Mouse (Mus musculus): ENCODE measurements around the gene Glra1.

Gene Glra1

DNA sequence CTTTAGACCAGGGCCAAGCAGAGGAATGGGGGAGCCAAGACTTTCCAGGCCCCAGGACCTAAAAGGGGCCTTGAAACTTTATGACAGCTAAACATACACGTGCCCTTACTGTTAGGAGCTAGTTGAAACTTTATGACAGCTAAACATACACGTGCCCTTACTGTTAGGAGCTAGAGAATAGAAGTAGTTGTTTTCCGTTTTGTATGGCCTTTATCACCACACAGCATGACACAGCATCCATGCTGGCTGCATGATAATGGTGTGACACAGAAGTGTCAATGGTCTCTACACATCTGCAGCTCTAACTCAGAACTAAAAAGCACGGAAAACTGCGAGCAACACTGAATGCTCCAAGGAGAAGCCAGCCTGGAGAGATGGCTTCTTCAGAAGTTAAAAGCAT, 90.3 kb downstream of the Glra1 start:
- no peak for DNase-seq

DNA sequence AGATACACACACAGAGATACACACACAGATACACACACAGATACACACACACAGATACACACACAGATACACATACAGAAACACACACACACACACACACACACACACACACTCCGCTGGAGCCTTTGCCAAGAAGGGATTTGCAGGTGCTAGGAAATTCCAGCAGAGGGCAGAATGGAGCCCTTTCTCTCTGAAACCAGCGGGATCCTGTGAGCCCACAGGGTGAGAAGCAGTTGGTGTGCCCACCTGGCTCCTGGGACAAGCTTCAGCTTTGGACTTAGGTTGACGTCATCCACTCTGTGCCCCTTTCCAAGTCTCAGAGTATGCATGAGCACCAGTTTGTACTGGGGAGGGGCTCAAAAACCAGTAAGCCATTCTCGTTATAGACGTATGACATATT, 96.6 kb downstream of the Glra1 start:
- no peak for DNase-seq

DNA sequence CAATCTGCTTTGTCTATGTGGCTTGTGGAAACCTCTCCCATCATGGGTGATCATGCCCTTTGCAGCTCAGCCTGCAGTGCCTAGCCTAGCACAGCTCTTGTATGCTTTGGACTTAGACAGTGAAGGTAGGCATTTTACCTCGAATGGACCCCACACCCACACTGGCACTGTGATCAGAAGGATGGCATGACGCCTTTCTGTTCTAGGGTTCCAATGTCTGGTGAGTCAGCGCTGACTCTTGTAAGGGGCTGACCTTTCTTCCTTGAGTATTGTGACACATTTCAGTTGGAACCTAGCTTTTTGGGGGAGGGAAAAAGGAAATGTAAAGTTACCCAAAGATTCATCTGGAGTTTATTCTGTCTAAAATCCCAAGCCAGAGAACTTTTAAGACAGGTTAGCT, 102.5 kb downstream of the Glra1 start:
- no peak for DNase-seq

DNA sequence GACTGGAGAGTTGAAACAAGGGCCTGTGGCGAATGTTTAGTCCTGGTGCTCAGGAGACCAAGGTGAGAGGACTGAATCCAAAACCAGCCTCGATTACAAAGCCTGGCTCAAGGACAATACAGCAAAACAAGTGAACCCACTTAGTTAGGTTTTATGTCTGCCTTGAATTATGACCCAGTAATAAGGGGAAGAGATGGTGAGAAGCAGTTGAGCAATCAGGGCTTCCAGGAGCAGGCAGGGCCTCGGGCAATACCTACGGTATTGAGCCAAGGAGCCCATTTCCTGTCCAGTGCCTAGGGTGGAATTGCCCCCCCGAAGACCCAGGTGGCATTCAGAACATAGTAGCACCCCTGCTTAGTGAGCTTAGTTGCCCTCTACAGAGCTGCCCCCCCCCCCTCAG, 105.1 kb downstream of the Glra1 start:
- DNase-seq, result no peak

DNA sequence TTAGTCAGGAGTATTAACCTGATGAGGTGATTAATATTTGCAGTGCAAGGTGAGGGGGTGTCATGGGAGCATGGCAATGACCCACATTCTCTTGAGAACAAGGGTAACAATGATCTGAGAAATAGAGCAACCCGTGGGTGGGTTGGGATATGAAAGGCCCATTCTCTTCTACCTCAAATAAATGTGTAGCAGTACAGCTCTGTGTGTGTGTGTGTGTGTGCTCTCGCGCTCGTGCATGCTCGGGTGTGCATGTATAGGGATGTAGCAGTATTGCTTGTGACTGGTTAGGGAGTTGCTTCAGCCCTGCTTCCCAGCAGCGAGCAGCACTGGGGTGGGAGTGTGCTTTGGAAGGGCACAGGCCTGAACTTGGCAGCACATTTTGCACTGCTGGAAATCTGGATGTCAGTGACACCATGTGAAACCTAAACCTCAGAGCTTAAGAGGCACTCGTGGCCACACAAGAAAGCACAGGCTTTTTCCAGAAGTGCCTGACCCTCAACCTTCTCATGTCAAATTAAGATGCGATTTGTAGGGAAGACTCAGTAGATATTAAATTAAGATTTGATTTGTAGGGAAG, 106.0 kb downstream of the Glra1 start:
- DNase-seq, result no peak

DNA sequence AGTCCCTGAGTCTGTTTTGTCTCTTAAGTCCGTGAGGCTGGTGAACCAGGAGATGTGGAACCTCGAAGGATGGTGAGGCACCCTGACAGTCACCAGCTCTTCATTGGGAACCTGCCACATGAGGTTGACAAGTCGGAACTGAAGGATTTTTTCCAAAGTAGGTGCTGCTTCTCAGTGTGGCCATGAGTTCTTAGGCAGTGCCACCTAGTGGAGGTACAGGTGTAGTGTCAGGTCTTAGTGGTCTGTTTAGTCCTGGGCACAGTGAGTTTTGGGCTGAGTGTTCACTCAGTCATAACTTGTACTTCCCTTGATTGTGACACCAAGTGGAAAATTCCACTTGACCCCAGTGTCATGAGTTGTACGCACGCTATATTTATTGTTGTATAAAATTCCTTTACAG, 110.1 kb downstream of the Glra1 start:
- peak; percentile 28 to 45 for DNase-seq

DNA sequence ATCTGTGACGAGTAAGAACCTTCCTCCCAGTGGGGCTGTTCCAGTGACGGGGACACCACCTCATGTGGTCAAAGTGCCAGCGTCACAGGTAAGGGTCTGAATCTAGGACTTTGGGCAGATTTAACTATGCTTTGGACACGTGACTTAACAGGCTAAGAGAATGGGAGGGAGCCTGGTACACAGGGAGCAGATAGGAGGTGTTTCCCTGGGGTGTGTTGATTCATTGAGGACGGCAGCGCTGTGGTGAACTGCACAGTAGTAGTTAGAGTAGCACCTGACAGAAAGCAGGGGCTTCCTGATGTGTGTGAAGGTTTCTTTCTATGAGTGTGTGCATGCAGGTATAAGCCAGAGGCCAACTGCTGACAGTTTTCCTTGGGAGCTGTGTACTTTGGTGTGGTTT, 111.8 kb downstream of the Glra1 start:
- DNase-seq, result no peak

DNA sequence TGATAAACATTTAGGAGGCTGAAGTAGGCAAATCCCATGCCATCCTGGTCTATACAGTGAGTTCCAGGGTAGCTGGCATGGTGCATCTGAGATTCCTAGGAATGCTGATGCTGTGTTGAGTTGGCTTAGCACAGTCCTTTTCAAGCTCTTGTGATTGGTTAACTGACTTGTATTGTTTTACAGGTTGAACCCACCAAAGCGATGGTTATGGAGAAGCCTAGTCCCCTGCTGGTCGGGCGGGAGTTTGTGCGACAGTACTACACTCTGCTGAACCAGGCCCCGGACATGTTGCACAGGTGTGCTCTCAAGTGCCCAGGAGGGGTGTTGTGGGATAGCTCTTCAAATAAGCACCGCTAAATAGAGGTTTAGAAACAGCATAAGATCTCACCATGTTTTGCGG, 122.6 kb downstream of the Glra1 start:
- no peak for DNase-seq

DNA sequence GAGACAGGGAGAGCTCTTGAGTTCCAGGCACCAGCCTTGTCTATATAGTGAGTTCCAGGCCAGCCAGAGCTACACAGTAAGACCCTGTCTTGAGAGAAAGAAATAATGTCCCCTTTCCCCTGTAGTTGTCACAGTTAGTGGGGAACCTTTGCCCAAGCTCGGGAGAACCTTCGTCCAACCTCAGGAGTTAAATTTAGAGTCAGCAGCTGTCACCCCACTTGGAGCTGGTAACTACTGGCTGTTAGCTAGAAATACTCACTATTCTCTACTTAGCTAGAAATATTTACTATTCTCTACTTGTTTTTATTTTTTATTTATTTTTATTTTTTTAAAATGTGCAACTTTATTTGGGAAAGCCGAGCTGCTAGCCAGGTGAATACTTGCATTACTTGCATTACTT, 134.8 kb downstream of the Glra1 start:
- no peak for DNase-seq

DNA sequence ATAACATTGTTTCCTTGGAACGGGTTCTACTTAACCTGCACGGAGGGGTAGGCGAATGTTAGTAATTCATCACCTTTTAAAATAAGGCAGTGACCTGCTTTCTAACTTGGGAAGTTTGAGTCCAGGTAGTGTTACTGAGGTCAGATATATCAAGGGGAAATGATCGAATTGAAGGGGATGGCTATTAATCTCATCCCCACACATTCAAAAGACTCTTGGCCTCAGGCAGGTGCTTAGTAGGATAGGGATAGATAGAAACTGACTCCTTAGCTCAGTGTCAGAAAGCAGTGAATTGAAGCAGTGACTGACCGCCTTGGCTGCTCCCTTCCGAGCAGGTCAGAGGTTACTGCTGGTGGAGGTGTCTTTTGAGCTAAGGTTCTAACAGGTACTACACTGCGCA, 136.5 kb downstream of the Glra1 start:
- DNase-seq, result no peak

DNA sequence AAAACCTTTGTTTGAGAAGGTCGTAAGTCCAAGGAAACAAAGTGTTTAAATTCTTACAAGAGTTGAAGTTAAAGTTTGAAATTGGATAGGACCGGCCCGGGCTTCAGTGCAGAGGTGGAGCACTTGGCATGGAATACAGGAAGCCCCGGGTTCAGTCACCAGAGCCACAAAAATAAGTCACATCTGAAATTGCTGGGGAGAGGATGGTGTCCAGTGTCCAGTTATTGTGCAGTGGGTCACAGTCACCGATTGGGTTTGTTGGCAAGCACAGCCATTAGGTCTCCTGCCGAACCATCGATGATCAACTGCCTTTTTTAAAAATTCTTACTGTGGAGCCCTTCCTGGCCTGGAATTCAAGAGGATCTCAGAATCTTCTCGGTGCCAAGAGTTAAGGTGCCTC, 137.2 kb downstream of the Glra1 start:
- no peak for DNase-seq

DNA sequence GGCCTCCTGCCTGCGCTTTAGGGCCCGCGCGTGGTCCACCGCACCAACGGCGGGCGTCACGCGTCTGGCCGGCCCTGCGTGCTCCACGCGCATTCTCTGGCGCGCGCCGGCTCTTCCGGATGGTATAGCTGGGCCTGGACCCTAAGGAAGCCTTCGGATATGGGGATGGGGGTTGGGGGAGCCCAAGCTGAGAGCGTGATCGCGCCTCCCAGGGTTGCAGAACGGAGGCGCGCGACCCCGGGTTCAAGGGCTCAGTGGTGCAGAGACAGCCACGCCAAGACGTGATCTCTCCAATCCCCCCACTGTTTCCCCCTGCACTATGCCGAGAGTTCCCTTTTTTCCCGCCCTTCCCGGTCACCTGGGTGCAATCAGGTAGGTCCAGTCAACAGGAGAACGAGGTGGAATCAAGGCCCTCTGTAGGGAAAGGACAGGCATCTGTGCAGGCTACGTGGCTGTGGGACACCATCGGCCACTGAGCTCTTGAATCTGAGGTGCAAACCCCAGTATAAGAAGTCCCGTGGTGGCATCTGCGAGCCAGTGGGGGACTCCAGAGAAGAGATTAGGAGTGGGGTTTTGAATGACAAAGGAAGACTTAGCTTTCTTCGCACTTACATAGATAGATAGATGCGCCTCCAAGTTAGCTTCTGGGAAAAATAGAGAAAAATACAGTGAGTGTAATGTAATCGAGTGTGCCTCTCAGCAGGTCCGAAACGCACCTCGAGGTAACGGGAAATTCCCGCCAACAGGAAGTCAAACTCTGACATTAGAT, 137.9 kb downstream of the Glra1 start:
- peak in 1 of 2 experiments; percentile 29 for DNase-seq

DNA sequence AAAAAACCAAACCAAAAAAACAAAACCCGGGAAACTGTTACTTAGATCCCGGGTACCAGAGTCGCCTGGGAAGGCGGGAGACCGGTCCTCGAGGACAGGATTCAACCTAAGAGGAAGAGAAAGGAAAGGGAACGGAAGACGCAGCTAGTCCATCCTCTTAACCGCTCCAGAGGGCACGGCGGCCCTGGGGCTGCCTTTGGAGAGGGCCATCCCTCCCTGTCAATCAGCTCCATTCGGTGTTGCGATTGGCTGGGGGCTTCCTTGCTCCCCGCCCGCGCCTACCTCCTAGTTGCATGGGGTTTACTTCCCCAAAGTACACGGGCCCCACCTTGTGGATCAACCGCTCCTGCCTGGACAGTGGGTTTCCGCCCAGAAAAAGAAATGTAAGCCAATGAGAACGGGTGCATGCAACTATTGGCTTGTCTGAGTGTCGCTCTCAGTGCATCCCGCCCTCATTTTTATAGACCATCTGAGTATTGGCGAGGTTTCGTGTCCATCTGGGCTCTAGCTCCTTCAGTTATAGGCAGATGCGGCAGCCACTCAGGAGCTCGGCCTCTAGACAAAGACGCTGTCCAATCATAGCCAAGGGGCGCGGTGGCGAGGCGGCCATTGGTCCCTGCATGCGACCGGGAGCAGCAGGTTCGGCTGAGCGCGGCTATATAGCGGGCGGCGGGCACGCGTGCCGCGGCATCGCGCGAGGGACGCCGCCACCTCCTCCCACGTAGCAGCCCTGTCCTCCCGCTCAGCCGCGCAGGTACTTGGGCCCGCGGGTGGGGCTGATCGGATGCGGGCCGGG, 138.8 kb downstream of the Glra1 start, which contains the start of gene G3bp1:
TSS of gene G3bp1 (plus strand) at position 638 of the 796 bp plus-strand sequence.
- peak; percentile 100 for DNase-seq

DNA sequence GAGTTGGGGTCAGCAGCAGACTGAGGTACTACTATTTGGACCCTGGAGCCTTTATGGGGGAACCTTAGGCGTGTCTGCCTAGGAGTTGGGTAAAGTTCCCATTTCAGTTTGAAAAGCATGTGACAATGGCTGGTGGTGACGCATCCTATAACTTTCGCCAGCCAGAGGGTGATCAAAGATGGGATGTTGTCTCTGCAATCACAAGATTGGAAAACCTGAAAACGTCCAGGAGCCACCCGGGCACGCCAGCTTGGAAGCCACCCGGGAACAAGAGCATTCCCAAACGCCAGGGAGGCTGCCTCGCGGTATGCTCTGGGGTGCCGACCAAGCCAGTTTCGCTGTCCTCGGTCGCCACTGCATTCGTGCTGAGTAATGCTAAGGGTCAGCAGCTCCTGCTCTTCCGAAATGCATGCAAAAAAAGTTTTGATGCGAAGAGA, 139.4 kb downstream of the Glra1 start:
- DNase-seq, result peak in 1 of 2 experiments; percentile 38

DNA sequence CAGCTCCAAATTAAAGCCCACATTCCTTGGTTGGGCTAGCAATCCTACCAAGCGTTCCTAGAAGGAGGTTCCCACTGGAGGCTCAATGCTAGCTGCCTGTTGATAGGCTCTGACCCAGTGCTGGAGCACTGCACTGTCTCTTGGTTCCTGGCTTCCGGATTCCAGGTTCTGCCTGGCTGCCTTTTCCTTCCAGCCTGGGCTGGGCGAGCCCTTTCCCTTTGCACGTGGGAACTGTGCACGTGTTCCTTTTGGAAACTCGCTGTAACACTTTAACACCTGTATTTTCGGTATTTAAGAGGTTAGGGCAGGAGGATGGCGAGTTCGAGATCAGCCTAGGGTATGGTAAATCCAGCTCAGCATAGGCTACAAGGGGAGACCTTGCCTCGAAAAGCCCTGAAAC, 140.0 kb downstream of the Glra1 start:
- DNase-seq, result peak; percentile 53 to 65

DNA sequence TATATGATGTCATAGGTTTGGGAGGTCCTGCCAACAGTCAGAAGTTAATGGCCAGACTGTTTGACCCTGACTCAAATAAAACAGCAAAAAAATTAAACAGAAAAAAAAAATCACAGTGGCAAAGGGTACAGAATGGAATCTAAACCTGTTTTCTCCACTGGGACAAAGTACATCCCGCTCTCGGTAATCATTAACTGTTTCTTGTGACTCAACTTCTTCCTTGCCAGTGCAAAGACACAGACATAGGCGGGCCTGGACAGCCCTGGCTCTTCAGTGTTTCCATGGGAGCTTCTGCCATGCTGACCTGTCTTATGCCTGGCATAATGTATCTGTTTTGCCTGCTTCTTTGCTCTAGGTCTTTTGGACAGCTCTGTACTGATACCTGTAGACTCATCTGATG, 142.8 kb downstream of the Glra1 start:
- DNase-seq, result no peak

DNA sequence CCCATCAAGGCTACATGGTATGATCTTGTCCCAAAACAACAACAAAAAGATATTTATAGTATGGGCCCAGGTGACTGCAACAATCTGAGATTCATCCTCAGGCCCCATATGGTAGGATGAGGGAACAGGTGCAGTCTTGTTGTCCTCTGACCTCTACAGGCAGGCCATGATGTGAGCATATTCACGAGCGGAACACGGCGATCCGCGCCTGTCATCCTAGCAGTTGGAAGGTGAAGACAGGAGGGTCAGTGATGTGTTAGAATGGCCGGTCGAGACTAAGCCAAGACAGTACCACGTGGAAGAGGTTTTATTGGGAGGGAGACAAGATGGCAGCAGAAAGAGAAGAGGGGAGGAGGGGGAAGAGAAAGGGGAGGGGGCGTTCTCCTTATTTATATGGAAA, 143.3 kb downstream of the Glra1 start:
- DNase-seq, result no peak

All from lung, adult 18-20 months (tissue).